Mouse (Mus musculus): ENCODE data around the gene Prdm13.

Prdm13 gene

GRCm38 (mm10) chr4:21678975-21679623 is 6.7 kb downstream of the Prdm13 start:
- in situ Hi-C loops (cut with MseI, MboI), result no loop called here

- in situ Hi-C loops (cut with MseI, MboI), result no loop called here
Observed at GRCm38 (mm10) chr4:21678101-21678974, 7.4 kb downstream of the Prdm13 start.

- in situ Hi-C loops (cut with MseI, MboI), result no loop called here
Observed at GRCm38 (mm10) chr4:21674691-21675090, 11.1 kb downstream of the Prdm13 start.

GRCm38 (mm10) chr4:21674042-21674441 is 11.7 kb downstream of the Prdm13 start:
- in situ Hi-C loops (cut with MseI, MboI), result no loop called here

- in situ Hi-C loops (cut with MseI, MboI), result no loop called here
Observed at GRCm38 (mm10) chr4:21665961-21666360, 19.8 kb downstream of the Prdm13 start.

- in situ Hi-C loops (cut with MseI, MboI), result no loop called here
Observed at GRCm38 (mm10) chr4:21658184-21658583, 27.6 kb downstream of the Prdm13 start.

- in situ Hi-C loops (cut with MseI, MboI), result no loop called here
Observed at GRCm38 (mm10) chr4:21629275-21629583, 56.5 kb downstream of the Prdm13 start.

- in situ Hi-C loops (cut with MseI, MboI), result no loop called here
Observed at GRCm38 (mm10) chr4:21628367-21629274, 57.1 kb downstream of the Prdm13 start.
